Mouse (Mus musculus): ENCODE results near the gene Ankrd12. TPM values are rescaled to one million over a fixed set of nuclear protein-coding genes. Genes with fewer than 3 reads are reported as not detected.

The Ankrd12 gene
- polyA plus RNA-seq, 1 experiment = 2.0 TPM

GRCm38 (mm10) chr17:65957782-65958325 lies 119.0 kb downstream of the Ankrd12 start:
- TF ChIP-seq CTCF (IDR thresholded peaks at IDR 0.05; ENCODE audit: extremely low read depth, insufficient read length, insufficient replicate concordance, low read depth, low read length) (no peak), POLR2A (IDR thresholded peaks at IDR 0.05; ENCODE audit: low read depth, low read length) (no peak)
- no peak overlapping the region for H3K4me3 ChIP-seq (ENCODE audit: low read depth, low read length)
- no peaks in the 10 kb centered on the region for H3K4me1 ChIP-seq (ENCODE audit: control insufficient read depth, insufficient read depth, insufficient read length, low read length)
- WGBS = 83% methylated on average over 8 of the region's 8 CpGs
- H3K27me3 ChIP-seq (ENCODE audit: control insufficient read depth, insufficient read depth, low read length) = no peaks in the 10 kb centered on the region
- H3K36me3 ChIP-seq (ENCODE audit: control insufficient read depth, insufficient read depth, low read length) = no peaks in the 10 kb centered on the region
- no peak overlapping the region for H3K27ac ChIP-seq (ENCODE audit: insufficient read depth, low read depth, low read length)

GRCm38 (mm10) chr17:65956993-65957781 lies 119.7 kb downstream of the Ankrd12 start:
- H3K27me3 ChIP-seq (ENCODE audit: control insufficient read depth, insufficient read depth, low read length) = no peaks in the 10 kb centered on the region
- no peak overlapping the region for H3K27ac ChIP-seq (ENCODE audit: insufficient read depth, low read depth, low read length)
- H3K4me3 ChIP-seq (ENCODE audit: low read depth, low read length) = no peak overlapping the region
- WGBS = 33% methylated on average over 14 of the region's 14 CpGs
- H3K36me3 ChIP-seq (ENCODE audit: control insufficient read depth, insufficient read depth, low read length) = no peaks in the 10 kb centered on the region
- H3K4me1 ChIP-seq (ENCODE audit: control insufficient read depth, insufficient read depth, insufficient read length, low read length) = no peaks in the 10 kb centered on the region
- TF ChIP-seq POLR2A (IDR thresholded peaks at IDR 0.05; ENCODE audit: low read depth, low read length) (no peak), CTCF (IDR thresholded peaks at IDR 0.05; ENCODE audit: extremely low read depth, insufficient read length, insufficient replicate concordance, low read depth, low read length) (no peak)

DNA sequence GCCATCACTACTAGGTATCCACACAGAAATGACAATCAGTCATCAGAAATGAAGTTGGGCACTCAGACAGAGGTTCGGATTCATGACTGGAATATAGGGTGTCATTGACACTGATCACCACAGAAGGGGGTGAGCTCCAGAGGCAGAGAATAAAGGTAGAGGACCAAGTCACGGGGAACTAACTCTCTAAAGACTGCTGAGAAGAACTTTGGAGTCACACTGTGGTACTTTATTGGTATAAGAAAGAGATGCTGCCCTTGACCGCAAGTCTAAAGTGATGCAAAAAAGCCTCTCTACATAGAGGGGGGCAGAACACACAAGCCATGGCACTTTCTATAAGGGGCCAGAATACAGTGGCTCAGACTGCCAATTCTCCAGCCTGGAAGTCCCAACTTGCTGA lies 120.7 kb downstream of the Ankrd12 start:
- no peaks in the 10 kb centered on the region for H3K36me3 ChIP-seq (ENCODE audit: control insufficient read depth, insufficient read depth, low read length)
- no peaks in the 10 kb centered on the region for H3K27me3 ChIP-seq (ENCODE audit: control insufficient read depth, insufficient read depth, low read length)
- H3K4me3 ChIP-seq (ENCODE audit: low read depth, low read length) = no peak overlapping the region
- 0 out of 2 replicates have a peak, but pooled peaks cover 1% of the 10 kb centered on the region for H3K4me1 ChIP-seq (ENCODE audit: control insufficient read depth, insufficient read depth, insufficient read length, low read length)
- WGBS = 94% methylated on average over 3 of the region's 3 CpGs
- H3K27ac ChIP-seq (ENCODE audit: insufficient read depth, low read depth, low read length) = no peak overlapping the region
- TF ChIP-seq POLR2A (IDR thresholded peaks at IDR 0.05; ENCODE audit: low read depth, low read length) (no peak), CTCF (IDR thresholded peaks at IDR 0.05; ENCODE audit: extremely low read depth, insufficient read length, insufficient replicate concordance, low read depth, low read length) (no peak)

GRCm38 (mm10) chr17:65953959-65954358 lies 122.9 kb downstream of the Ankrd12 start:
- Histone ChIP-seq H3K27ac (ENCODE audit: insufficient read depth, low read depth, low read length) (no peak overlapping the region), H3K4me3 (ENCODE audit: low read depth, low read length) (no peak overlapping the region), H3K36me3 (ENCODE audit: control insufficient read depth, insufficient read depth, low read length) (no peaks in the 10 kb centered on the region), H3K4me1 (ENCODE audit: control insufficient read depth, insufficient read depth, insufficient read length, low read length) (0 out of 2 replicates have a peak, but pooled peaks cover 4% of the 10 kb centered on the region), H3K27me3 (ENCODE audit: control insufficient read depth, insufficient read depth, low read length) (no peaks in the 10 kb centered on the region)
- TF ChIP-seq POLR2A (IDR thresholded peaks at IDR 0.05; ENCODE audit: low read depth, low read length) (no peak), CTCF (IDR thresholded peaks at IDR 0.05; ENCODE audit: extremely low read depth, insufficient read length, insufficient replicate concordance, low read depth, low read length) (no peak)
- 74% methylated on average over 4 of the region's 4 CpGs for WGBS

DNA sequence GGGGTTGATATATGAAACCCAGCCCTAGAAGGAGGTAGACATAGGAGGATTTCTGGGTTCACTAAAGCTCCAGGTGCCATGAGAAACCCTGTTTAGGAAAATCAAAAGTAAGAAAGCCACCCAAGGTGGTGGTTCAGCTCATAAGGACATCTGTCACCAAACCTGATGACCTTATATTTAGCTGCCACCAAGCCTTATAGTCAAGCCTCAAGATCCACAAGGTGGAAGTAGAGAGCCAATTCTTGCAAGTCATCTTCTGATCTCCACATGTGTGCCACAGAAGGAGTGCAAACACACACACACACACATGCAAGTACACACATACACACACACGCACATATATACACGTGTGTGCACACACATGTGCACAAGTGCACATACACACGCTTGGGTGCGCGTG lies 124.8 kb downstream of the Ankrd12 start:
- Histone ChIP-seq H3K4me1 (ENCODE audit: control insufficient read depth, insufficient read depth, insufficient read length, low read length) (0 out of 2 replicates have a peak, but pooled peaks cover 4% of the 10 kb centered on the region), H3K27ac (ENCODE audit: insufficient read depth, low read depth, low read length) (no peak overlapping the region), H3K4me3 (ENCODE audit: low read depth, low read length) (no peak overlapping the region), H3K36me3 (ENCODE audit: control insufficient read depth, insufficient read depth, low read length) (peaks cover 4% of the 10 kb centered on the region; the same call in 1 of the 2 replicates), H3K27me3 (ENCODE audit: control insufficient read depth, insufficient read depth, low read length) (no peaks in the 10 kb centered on the region)
- 82% methylated on average over 5 of the region's 5 CpGs for WGBS
- TF ChIP-seq CTCF (IDR thresholded peaks at IDR 0.05; ENCODE audit: extremely low read depth, insufficient read length, insufficient replicate concordance, low read depth, low read length) = no peak
- no peak for TF ChIP-seq POLR2A (IDR thresholded peaks at IDR 0.05; ENCODE audit: low read depth, low read length)

DNA sequence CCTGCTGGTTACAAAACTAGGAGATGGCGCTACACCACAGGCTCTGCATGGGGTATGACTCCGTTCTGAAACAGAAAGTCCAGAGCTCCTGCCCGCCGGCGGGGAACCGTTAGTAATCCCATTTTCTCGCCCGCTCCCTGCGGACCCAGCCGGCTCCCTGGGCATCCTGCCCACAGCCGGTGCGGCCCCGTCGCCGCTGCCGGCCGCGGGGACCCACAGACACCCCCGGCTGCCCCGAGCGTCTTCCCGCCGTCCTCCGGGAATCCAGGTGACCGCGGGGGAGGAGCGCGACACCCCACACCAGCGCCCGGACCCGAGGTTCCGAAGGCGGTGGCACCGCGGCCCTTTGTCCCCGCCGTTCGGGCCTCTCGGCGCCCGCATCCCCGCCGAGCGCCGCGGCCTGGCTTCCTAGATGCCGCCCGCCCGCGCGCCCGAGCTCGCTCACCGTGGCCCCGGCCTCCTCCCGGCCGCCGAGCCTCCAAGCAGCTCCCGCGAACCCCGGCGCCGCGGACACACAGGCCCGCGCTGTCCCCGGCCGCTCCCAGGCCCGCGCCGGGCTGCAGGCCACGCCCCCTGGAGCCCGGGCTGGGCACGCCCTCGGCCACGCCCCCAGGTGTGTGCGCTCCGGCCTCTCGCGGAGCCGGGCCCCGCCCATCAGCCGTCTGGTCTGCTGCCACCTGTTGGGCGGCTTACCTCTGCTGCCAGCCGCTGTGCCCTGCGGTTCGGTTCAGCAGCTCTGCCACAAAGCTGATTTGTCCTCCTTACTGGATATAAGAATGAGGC lies 126.1 kb downstream of the Ankrd12 start, which contains the start of gene Twsg1:
Gene Twsg1, minus strand, starts transcription at position 605 of the 783 bp plus-strand sequence.
- WGBS = under 1% methylated on average over 87 of the region's 87 CpGs
- H3K27ac ChIP-seq (ENCODE audit: insufficient read depth, low read depth, low read length) = peak within 1 kb of the TSS; percentile 51
- H3K4me3 ChIP-seq (ENCODE audit: low read depth, low read length) = peak within 1 kb of the TSS; percentile 88
- H3K27me3 ChIP-seq (ENCODE audit: control insufficient read depth, insufficient read depth, low read length) = no peaks in the 10 kb centered on the region
- peaks cover 9% of the 10 kb centered on the region for H3K36me3 ChIP-seq (ENCODE audit: control insufficient read depth, insufficient read depth, low read length)
- TF ChIP-seq CTCF (IDR thresholded peaks at IDR 0.05; ENCODE audit: extremely low read depth, insufficient read length, insufficient replicate concordance, low read depth, low read length) (peak; percentile 69), POLR2A (IDR thresholded peaks at IDR 0.05; ENCODE audit: low read depth, low read length) (peak; percentile 61; the same call in 1 of the 2 replicates)
- H3K4me1 ChIP-seq (ENCODE audit: control insufficient read depth, insufficient read depth, insufficient read length, low read length) = 0 out of 2 replicates have a peak, but pooled peaks cover 4% of the 10 kb centered on the region

All from small intestine, adult 2 months (tissue).